Mouse (Mus musculus) C2C12 (cell line): Measurements from ENCODE around the gene Mlxip.

Experiments
- CEBPB ChIP-seq: IDR thresholded peaks from one replicate; pipeline ENCODE4 v1.6.1; 2011; ENCODE audit warnings: low read depth, mild to moderate bottlenecking, control low read depth, moderate library complexity
- CTCF ChIP-seq: IDR thresholded peaks from one replicate; pipeline ENCODE4 v1.5.1; 2011; ENCODE audit not compliant: control insufficient read depth, insufficient read depth, insufficient read length
- FOSL1 ChIP-seq: IDR thresholded peaks from one replicate; pipeline ENCODE4 v1.8.0; 2011; ENCODE audit warnings: mild to moderate bottlenecking, low read length; ENCODE audit not compliant: poor library complexity, insufficient read depth, severe bottlenecking
- MAX ChIP-seq: IDR thresholded peaks from one replicate; pipeline ENCODE4 v1.6.1; 2011; ENCODE audit warnings: mild to moderate bottlenecking, control low read depth
- MYOD1 ChIP-seq: IDR thresholded peaks from one replicate; pipeline ENCODE4 v1.6.1; 2011; ENCODE audit warnings: low read depth; ENCODE audit not compliant: control insufficient read depth, insufficient read length
- MYOG ChIP-seq: IDR thresholded peaks from one replicate; pipeline ENCODE4 v1.6.1; 2011; ENCODE audit not compliant: control insufficient read depth, insufficient read length; ENCODE audit errors: extremely low read depth
- USF1 ChIP-seq: IDR thresholded peaks from one replicate; pipeline ENCODE4 v1.6.1; 2011; ENCODE audit warnings: low read depth, mild to moderate bottlenecking, control low read depth, moderate library complexity

- TF ChIP-seq CTCF (no peak), USF1 (no peak), MAX (no peak), MYOG (no peak), MYOD1 (no peak), CEBPB (no peak), FOSL1 (no peak)
Observed at GRCm38 (mm10) chr5:123444849-123445334, 50.3 kb downstream of the Mlxip start.
